ENCODE assay signal across 25 mouse cellular contexts in genomic region chr14:52390084-52390848, GRCm38 (mm10). TPM values are rescaled to one million over a fixed set of nuclear protein-coding genes. Genes with fewer than 3 reads are reported as not detected.
A peak's percentile ranks its signal among the peaks of the same experiment; 100 is the strongest.
DNase-seq lines count a peak whose midpoint lies in the region; ATAC-seq and TF ChIP-seq lines count a peak whose summit lies in the region.
"Not testable (repeated sequence)": the region's sequence is repeated elsewhere in the genome, so short reads cannot be mapped to it uniquely, and the experiment has no call there.
"Had no signal": no experiment of that assay in that cellular context is flagged by ENCODE, and none has a peak within 500 bp of the region (broad histone marks: within the 10 kb centered on the region; RNA-seq: fewer than 3 reads in every experiment).

No protein-coding gene starts in this region.

- H3K27ac ChIP-seq in embryonic facial prominence, embryonic 13.5 days; heart, postnatal 0 days (ENCODE audit: low read depth); kidney, adult 2 months (ENCODE audit: insufficient read depth, low read depth, low read length): not testable (repeated sequence)

- not testable (repeated sequence) for H3K4me1 ChIP-seq in embryonic facial prominence, embryonic 13.5 days; heart, postnatal 0 days (ENCODE audit: control insufficient read depth, insufficient read depth); kidney, adult 2 months (ENCODE audit: control insufficient read depth, insufficient read depth, low read length)

- H3K36me3 ChIP-seq in embryonic facial prominence, embryonic 13.5 days; heart, postnatal 0 days (replicated peaks; ENCODE audit: control insufficient read depth, insufficient read depth, low read length); kidney, adult 2 months (ENCODE audit: control insufficient read depth, insufficient read depth, low read length): not testable (repeated sequence)

- not testable (repeated sequence) for TF ChIP-seq EP300 in heart, postnatal 0 days (IDR thresholded peaks at IDR 0.05; ENCODE audit: low read depth)

- DNase-seq in 416B (ENCODE audit: low read depth): peak; percentile 41
- DNase-seq in heart, postnatal 0 days (ENCODE audit: low spot score): not testable (repeated sequence)
- peak; percentile 1 for DNase-seq in kidney, adult 2 months
- DNase-seq in kidney, postnatal 10 days: peak; percentile 8
- peak; percentile 18 for DNase-seq in thymus, postnatal 25 days

- not testable (repeated sequence) for H3K4me2 ChIP-seq in embryonic facial prominence, embryonic 13.5 days; heart, postnatal 0 days (ENCODE audit: low read depth, low read length)

- not testable (repeated sequence) for H3K4me3 ChIP-seq in embryonic facial prominence, embryonic 13.5 days; heart, postnatal 0 days (ENCODE audit: low read depth, low read length); kidney, adult 2 months (ENCODE audit: insufficient read depth, low read depth, low read length)

- not testable (repeated sequence) for H3K27me3 ChIP-seq in embryonic facial prominence, embryonic 13.5 days; heart, postnatal 0 days (ENCODE audit: control insufficient read depth, insufficient read depth, low read length); kidney, adult 2 months (replicated peaks; ENCODE audit: control insufficient read depth, insufficient read depth, low read length)

- not testable (repeated sequence) for TF ChIP-seq CTCF in heart, postnatal 0 days (IDR thresholded peaks at IDR 0.05; ENCODE audit: low read depth); kidney, adult 2 months (conservative IDR thresholded peaks at IDR 0.05; ENCODE audit: insufficient read depth, insufficient read length, low read depth, low read length)

- not testable (repeated sequence) for TF ChIP-seq POLR2A in kidney, adult 2 months (IDR thresholded peaks at IDR 0.05; ENCODE audit: low read depth, low read length)

- WGBS in embryonic facial prominence, embryonic 13.5 days: 85% methylated on average over 9 of the region's 9 CpGs
- WGBS in heart, postnatal 0 days: 67% methylated on average over 8 of the region's 9 CpGs
- 68% methylated on average over 9 of the region's 9 CpGs for WGBS in kidney, adult 2 months

- 0 out of 2 replicates have a peak, but pooled peaks have one; percentile 10 for ATAC-seq in embryonic facial prominence, embryonic 13.5 days (ENCODE audit: insufficient number of reproducible peaks, insufficient read depth, low FRiP score, low TSS enrichment, low read depth)
- peak; percentile 44; the same call in 1 of the 2 replicates for ATAC-seq in heart, postnatal 0 days (ENCODE audit: insufficient read depth, low read depth)
- peak; percentile 88 for ATAC-seq in megakaryocyte progenitor cell, adult 5-6 weeks (replicated peaks; ENCODE audit: poor library complexity)

- H3K9me3 ChIP-seq in embryonic facial prominence, embryonic 13.5 days; heart, postnatal 0 days (replicated peaks; ENCODE audit: control insufficient read depth, low read length): not testable (repeated sequence)

- H3K9ac ChIP-seq in embryonic facial prominence, embryonic 13.5 days; heart, postnatal 0 days (replicated peaks; ENCODE audit: low read depth, low read length): not testable (repeated sequence)

RNA-seq across cellular contexts. Expression of gene Olfr1511, which starts 6.9 kb away (rescaled TPM):
- not detected in 2 replicates for polyA plus RNA-seq in embryonic facial prominence, embryonic 13.5 days (2015; fragmentation: Nextera tagmentation; extraction: Ambion mirVana)
- total RNA-seq in heart, postnatal 0 days (2014; rRNA removed; ENCODE audit: low replicate concordance): not detected in 2 replicates
- not detected in 2 replicates for polyA plus RNA-seq in heart, postnatal 0 days (2015; fragmentation: Nextera tagmentation; extraction: Ambion mirVana)
- not detected in 2 replicates for polyA plus RNA-seq in kidney, adult 2 months (2012; rRNA removed)
- total RNA-seq in megakaryocyte progenitor cell, adult 5-6 weeks (2015): not detected in 2 replicates
- not detected in 2 replicates for total RNA-seq in megakaryocyte progenitor cell, adult 5-6 weeks (2017)
- total RNA-seq: adrenal gland, adult 18-20 months; adrenal gland, postnatal 14 days; gastrocnemius, adult 2 months; gastrocnemius, postnatal 25 days; heart, adult 18-20 months; heart, postnatal 25 days; MEL had no signal
- polyA plus RNA-seq: activated CD4-positive, CD25-positive, alpha-beta regulatory T cell, adult 4 months; C2C12; embryonic facial prominence, embryonic 10.5 days; erythroblast, embryonic 14.5 days; forebrain, embryonic 14.5 days; heart, embryonic 10.5 days; heart, embryonic 15.5 days; hindbrain, embryonic 11.5 days had no signal

RNA-seq across cellular contexts. Expression of gene Olfr1512, which starts 11.3 kb away (rescaled TPM):
- polyA plus RNA-seq in embryonic facial prominence, embryonic 13.5 days (2015; fragmentation: Nextera tagmentation; extraction: Ambion mirVana): 0.14 TPM in 1 of 2 replicates, not detected in the other
- not detected in 2 replicates for total RNA-seq in heart, postnatal 0 days (2014; rRNA removed; ENCODE audit: low replicate concordance)
- not detected in 2 replicates for polyA plus RNA-seq in heart, postnatal 0 days (2015; fragmentation: Nextera tagmentation; extraction: Ambion mirVana)
- polyA plus RNA-seq in kidney, adult 2 months (2012; rRNA removed): not detected in 2 replicates
- total RNA-seq in megakaryocyte progenitor cell, adult 5-6 weeks (2015): not detected in 2 replicates
- not detected in 2 replicates for total RNA-seq in megakaryocyte progenitor cell, adult 5-6 weeks (2017)
- total RNA-seq: adrenal gland, adult 18-20 months; adrenal gland, postnatal 14 days; gastrocnemius, adult 2 months; gastrocnemius, postnatal 25 days; heart, adult 18-20 months; heart, postnatal 25 days had no signal
- polyA plus RNA-seq: activated CD4-positive, CD25-positive, alpha-beta regulatory T cell, adult 4 months; C2C12; embryonic facial prominence, embryonic 10.5 days; erythroblast, embryonic 14.5 days; forebrain, embryonic 10.5 days; forebrain, embryonic 14.5 days; heart, embryonic 10.5 days; heart, embryonic 15.5 days; hindbrain, embryonic 11.5 days had no signal

RNA-seq across cellular contexts. Expression of gene Olfr1510, which starts 23.9 kb away (rescaled TPM):
- polyA plus RNA-seq in embryonic facial prominence, embryonic 13.5 days (2015; fragmentation: Nextera tagmentation; extraction: Ambion mirVana): not detected in 2 replicates
- not detected in 2 replicates for total RNA-seq in heart, postnatal 0 days (2014; rRNA removed; ENCODE audit: low replicate concordance)
- not detected in 2 replicates for polyA plus RNA-seq in heart, postnatal 0 days (2015; fragmentation: Nextera tagmentation; extraction: Ambion mirVana)
- not detected in 2 replicates for polyA plus RNA-seq in kidney, adult 2 months (2012; rRNA removed)
- total RNA-seq in megakaryocyte progenitor cell, adult 5-6 weeks (2015): not detected in 2 replicates
- not detected in 2 replicates for total RNA-seq in megakaryocyte progenitor cell, adult 5-6 weeks (2017)
- total RNA-seq: adrenal gland, adult 18-20 months; adrenal gland, postnatal 14 days; gastrocnemius, adult 2 months; gastrocnemius, postnatal 25 days; heart, adult 18-20 months; heart, postnatal 25 days; MEL had no signal
- polyA plus RNA-seq: activated CD4-positive, CD25-positive, alpha-beta regulatory T cell, adult 4 months; C2C12; embryonic facial prominence, embryonic 10.5 days; erythroblast, embryonic 14.5 days; forebrain, embryonic 10.5 days; forebrain, embryonic 14.5 days; heart, embryonic 10.5 days; heart, embryonic 15.5 days; hindbrain, embryonic 11.5 days; hindbrain, embryonic 15.5 days had no signal

RNA-seq across cellular contexts. Expression of gene Olfr1513, which starts 34.1 kb away (rescaled TPM):
- polyA plus RNA-seq in embryonic facial prominence, embryonic 13.5 days (2015; fragmentation: Nextera tagmentation; extraction: Ambion mirVana): 0.19 TPM in 1 of 2 replicates, not detected in the other
- not detected in 2 replicates for total RNA-seq in heart, postnatal 0 days (2014; rRNA removed; ENCODE audit: low replicate concordance)
- not detected in 2 replicates for polyA plus RNA-seq in heart, postnatal 0 days (2015; fragmentation: Nextera tagmentation; extraction: Ambion mirVana)
- polyA plus RNA-seq in kidney, adult 2 months (2012; rRNA removed): not detected in 2 replicates
- total RNA-seq in megakaryocyte progenitor cell, adult 5-6 weeks (2015): not detected in 2 replicates
- total RNA-seq in megakaryocyte progenitor cell, adult 5-6 weeks (2017): not detected in 2 replicates
- total RNA-seq: adrenal gland, adult 18-20 months; adrenal gland, postnatal 14 days; gastrocnemius, adult 2 months; gastrocnemius, postnatal 25 days; heart, adult 18-20 months; heart, postnatal 25 days had no signal
- polyA plus RNA-seq: C2C12; embryonic facial prominence, embryonic 10.5 days; erythroblast, embryonic 14.5 days; forebrain, embryonic 10.5 days; forebrain, embryonic 14.5 days; heart, embryonic 10.5 days; heart, embryonic 15.5 days; hindbrain, embryonic 11.5 days; hindbrain, embryonic 15.5 days had no signal

RNA-seq across cellular contexts. Expression of gene Olfr1509, which starts 52.5 kb away (rescaled TPM):
- not detected in 2 replicates for polyA plus RNA-seq in embryonic facial prominence, embryonic 13.5 days (2015; fragmentation: Nextera tagmentation; extraction: Ambion mirVana)
- total RNA-seq in heart, postnatal 0 days (2014; rRNA removed; ENCODE audit: low replicate concordance): not detected in 2 replicates
- polyA plus RNA-seq in heart, postnatal 0 days (2015; fragmentation: Nextera tagmentation; extraction: Ambion mirVana): not detected in 2 replicates
- polyA plus RNA-seq in kidney, adult 2 months (2012; rRNA removed): not detected in 2 replicates
- total RNA-seq in megakaryocyte progenitor cell, adult 5-6 weeks (2015): not detected in 2 replicates
- not detected in 2 replicates for total RNA-seq in megakaryocyte progenitor cell, adult 5-6 weeks (2017)
- total RNA-seq: adrenal gland, adult 18-20 months; adrenal gland, postnatal 14 days; gastrocnemius, adult 2 months; gastrocnemius, postnatal 25 days; heart, adult 18-20 months; heart, postnatal 25 days; MEL had no signal
- polyA plus RNA-seq: activated CD4-positive, CD25-positive, alpha-beta regulatory T cell, adult 4 months; C2C12; embryonic facial prominence, embryonic 10.5 days; embryonic facial prominence, embryonic 15.5 days; erythroblast, embryonic 14.5 days; forebrain, embryonic 10.5 days; forebrain, embryonic 14.5 days; heart, embryonic 10.5 days; heart, embryonic 15.5 days; hindbrain, embryonic 11.5 days; hindbrain, embryonic 15.5 days had no signal

Comparison
In these comparisons a context has a peak if more than half of its experiments do, and no peak if none do; other contexts are left out.
1. ATAC-seq: peak in every context shown above with its lines; median percentile 88 in megakaryocyte progenitor cell, adult 5-6 weeks; 44 in heart, postnatal 0 days; 10 in embryonic facial prominence, embryonic 13.5 days.